Comparison of ENCODE assay signal across 9 mouse cellular contexts in the genomic region with DNA sequence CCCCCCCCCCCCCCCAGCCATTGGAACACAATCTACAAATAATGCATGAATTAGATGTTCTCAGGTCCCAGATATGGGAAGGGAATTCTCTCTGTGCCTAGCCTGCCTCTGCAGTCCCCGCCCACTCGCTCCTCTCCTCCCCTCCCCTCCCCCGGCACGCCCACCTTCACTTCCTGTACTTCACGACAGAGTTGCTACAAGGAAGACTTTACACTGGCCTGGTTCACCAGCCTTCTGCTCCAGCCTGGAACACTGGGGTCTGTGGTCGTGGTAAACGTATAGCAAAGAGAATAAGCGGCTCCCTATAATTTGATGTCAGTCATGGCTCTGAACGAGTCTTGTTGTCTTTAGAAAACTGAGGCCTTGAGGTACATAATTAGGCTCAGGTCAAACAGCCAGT. TPM values are rescaled to one million over a fixed set of nuclear protein-coding genes. Genes with fewer than 3 reads are reported as not detected.
A peak's percentile ranks its signal among the peaks of the same experiment; 100 is the strongest.
DNase-seq lines count a peak whose midpoint lies in the region; ATAC-seq lines count a peak whose summit lies in the region.
"Had no signal": no experiment of that assay in that cellular context is flagged by ENCODE, and none has a peak within 500 bp of the region (broad histone marks: within the 10 kb centered on the region; RNA-seq: fewer than 3 reads in every experiment).

No protein-coding gene starts in this region.

- H3K36me3 ChIP-seq in hindbrain, embryonic 11.5 days (ENCODE audit: control insufficient read depth, insufficient read depth, low read length), result no peaks in the 10 kb centered on the region
- H3K36me3 ChIP-seq in hindbrain, embryonic 14.5 days (replicated peaks; ENCODE audit: control insufficient read depth, insufficient read depth), result no peaks in the 10 kb centered on the region
- H3K36me3 ChIP-seq: limb, embryonic 12.5 days had no signal

- no peaks in the 10 kb centered on the region for H3K27me3 ChIP-seq in hindbrain, embryonic 11.5 days (ENCODE audit: control insufficient read depth, insufficient read depth, low read length)
- no peaks in the 10 kb centered on the region for H3K27me3 ChIP-seq in hindbrain, embryonic 14.5 days (ENCODE audit: control insufficient read depth, insufficient read depth, low read length)

- H3K4me1 ChIP-seq in hindbrain, embryonic 11.5 days (replicated peaks; ENCODE audit: control insufficient read depth, insufficient read depth, low read length), result no peaks in the 10 kb centered on the region
- H3K4me1 ChIP-seq in hindbrain, embryonic 14.5 days (replicated peaks; ENCODE audit: control insufficient read depth, insufficient read depth, low read length), result no peaks in the 10 kb centered on the region; the same call in 1 of the 2 replicates

- WGBS in hindbrain, embryonic 11.5 days, result 55% methylated on average over 7 of the region's 9 CpGs
- WGBS in hindbrain, embryonic 14.5 days, result 49% methylated on average over 9 of the region's 9 CpGs

- H3K4me2 ChIP-seq in hindbrain, embryonic 11.5 days (replicated peaks; ENCODE audit: low read depth, low read length), result no peak overlapping the region
- H3K4me2 ChIP-seq in hindbrain, embryonic 14.5 days (replicated peaks), result no peak overlapping the region
- H3K4me2 ChIP-seq: limb, embryonic 12.5 days had no signal

- no peak overlapping the region for H3K4me3 ChIP-seq in hindbrain, embryonic 11.5 days (ENCODE audit: low read depth, low read length)
- H3K4me3 ChIP-seq in hindbrain, embryonic 14.5 days (replicated peaks; ENCODE audit: low read length), result no peak overlapping the region
- H3K4me3 ChIP-seq: limb, embryonic 12.5 days had no signal

- H3K9me3 ChIP-seq in hindbrain, embryonic 11.5 days (ENCODE audit: control insufficient read depth, low read length), result no peaks in the 10 kb centered on the region
- H3K9me3 ChIP-seq in hindbrain, embryonic 14.5 days (ENCODE audit: control insufficient read depth, low read length), result no peaks in the 10 kb centered on the region
- H3K9me3 ChIP-seq: limb, embryonic 12.5 days had no signal

- H3K27ac ChIP-seq in hindbrain, embryonic 11.5 days (ENCODE audit: low read depth, low read length), result no peak overlapping the region
- H3K27ac ChIP-seq in hindbrain, embryonic 14.5 days, result no peak overlapping the region
- H3K27ac ChIP-seq: limb, embryonic 12.5 days had no signal

- H3K9ac ChIP-seq in hindbrain, embryonic 11.5 days (ENCODE audit: low read depth, low read length), result no peak overlapping the region
- H3K9ac ChIP-seq in hindbrain, embryonic 14.5 days, result no peak overlapping the region
- H3K9ac ChIP-seq: limb, embryonic 12.5 days had no signal

- peak; percentile 49 for DNase-seq in hindbrain, embryonic 11.5 days (ENCODE audit: low spot score)
- no peak for DNase-seq in hindbrain, embryonic 14.5 days (ENCODE audit: low spot score)
- DNase-seq in embryo, embryonic 10 days (ENCODE audit: low spot score), result peak; percentile 21
- DNase-seq in kidney, postnatal 25 days, result peak; percentile 63 to 68
- no peak for DNase-seq in cerebellum, postnatal 36 days
- DNase-seq in cerebellum, adult 8-10 months, result no peak
- DNase-seq in frontal cortex, postnatal 14 days (ENCODE audit: low spot score in 2 of 2), result no peak

- no peak for ATAC-seq in hindbrain, embryonic 11.5 days (ENCODE audit: low FRiP score)
- ATAC-seq in hindbrain, embryonic 14.5 days (ENCODE audit: low FRiP score), result no peak
- ATAC-seq in monocyte, adult 5-6 weeks (replicated peaks; ENCODE audit: insufficient number of reproducible peaks, low FRiP score, low TSS enrichment, poor library complexity, severe bottlenecking), result 0 out of 2 replicates have a peak, but pooled peaks have one; percentile 34

RNA-seq across cellular contexts. Expression of a gene that starts 3.7 kb away (rescaled TPM):
- polyA plus RNA-seq in hindbrain, embryonic 11.5 days (2014; fragmentation: Nextera tagmentation; extraction: Ambion mirVana), result 0.28 and 0.40 TPM in 2 replicates
- 1.2 and 2.0 TPM in 2 replicates for polyA plus RNA-seq in hindbrain, embryonic 14.5 days (2014; fragmentation: Nextera tagmentation; extraction: Ambion mirVana)
- 94.2 to 168 TPM (median 96.5 TPM) in 3 replicates for total RNA-seq in monocyte, adult 5-6 weeks (2017)

RNA-seq across cellular contexts. Expression of a gene that starts 51.5 kb away (rescaled TPM):
- polyA plus RNA-seq in hindbrain, embryonic 11.5 days (2014; fragmentation: Nextera tagmentation; extraction: Ambion mirVana), result 1.7 and 2.3 TPM in 2 replicates
- 1.8 and 4.1 TPM in 2 replicates for polyA plus RNA-seq in hindbrain, embryonic 14.5 days (2014; fragmentation: Nextera tagmentation; extraction: Ambion mirVana)
- 1.1 to 5.3 TPM (median 1.4 TPM) in 3 replicates for total RNA-seq in monocyte, adult 5-6 weeks (2017)

Comparison
In these comparisons a context has a peak if more than half of its experiments do, and no peak if none do; other contexts are left out.
1. DNase-seq: peak in hindbrain, embryonic 11.5 days (single experiment), embryo, embryonic 10 days (single experiment) and kidney, postnatal 25 days (2 of 2); none in hindbrain, embryonic 14.5 days (single experiment), cerebellum, postnatal 36 days (0 of 2), cerebellum, adult 8-10 months (single experiment) and frontal cortex, postnatal 14 days (0 of 2).